ENCODE assay signal across 25 mouse cellular contexts in genomic region chr17:79595996-79596395, GRCm38 (mm10).
"Had no signal": no experiment of that assay in that cellular context is flagged by ENCODE, and none has a peak within 500 bp of the region (broad histone marks: within the 10 kb centered on the region; RNA-seq: fewer than 3 reads in every experiment).

No protein-coding gene starts in this region.

- H3K4me3 ChIP-seq: heart, embryonic 10.5 days; heart, embryonic 12.5 days; hindbrain, embryonic 10.5 days; hindbrain, embryonic 12.5 days; intestine, embryonic 15.5 days; layer of hippocampus, adult 2 months; left cerebral cortex, adult 2 months; limb, embryonic 12.5 days; liver, embryonic 12.5 days had no signal

- H3K9ac ChIP-seq: heart, embryonic 12.5 days; hindbrain, embryonic 12.5 days; hindbrain, embryonic 14.5 days; intestine, embryonic 15.5 days; limb, embryonic 12.5 days; liver, embryonic 12.5 days; liver, embryonic 14.5 days had no signal

- ATAC-seq: hindbrain, embryonic 16.5 days; inflammation-experienced regulatory T-cells, adult 6 months; intestine, embryonic 15.5 days; intestine, postnatal 0 days; liver, embryonic 12.5 days had no signal

- H3K4me1 ChIP-seq: hindbrain, embryonic 10.5 days; limb, embryonic 12.5 days had no signal

- H3K9me3 ChIP-seq: heart, embryonic 10.5 days; heart, embryonic 12.5 days; hindbrain, embryonic 10.5 days; hindbrain, embryonic 12.5 days; intestine, embryonic 15.5 days; limb, embryonic 12.5 days; liver, embryonic 12.5 days had no signal

- H3K36me3 ChIP-seq: heart, embryonic 10.5 days; heart, embryonic 12.5 days; hindbrain, embryonic 10.5 days; hindbrain, embryonic 12.5 days; intestine, embryonic 15.5 days; limb, embryonic 12.5 days; liver, embryonic 12.5 days had no signal

- H3K4me2 ChIP-seq: heart, embryonic 12.5 days; hindbrain, embryonic 12.5 days; hindbrain, embryonic 14.5 days; intestine, embryonic 15.5 days; limb, embryonic 12.5 days; liver, embryonic 12.5 days had no signal

- H3K27me3 ChIP-seq: heart, embryonic 12.5 days; hindbrain, embryonic 12.5 days; intestine, embryonic 15.5 days; limb, embryonic 12.5 days; liver, embryonic 12.5 days had no signal

- H3K27ac ChIP-seq: heart, embryonic 10.5 days; hindbrain, embryonic 10.5 days; hindbrain, embryonic 12.5 days; hindbrain, embryonic 14.5 days; intestine, embryonic 15.5 days; layer of hippocampus, adult 2 months; left cerebral cortex, adult 2 months; limb, embryonic 12.5 days; liver, embryonic 12.5 days; liver, embryonic 14.5 days had no signal

- DNase-seq: gastrocnemius, postnatal 14 days; gastrocnemius, postnatal 36 days; heart, adult 18-20 months; heart, postnatal 10 days; heart, postnatal 4 days; kidney, adult 18-20 months; kidney, adult 8-10 months; kidney, postnatal 10 days; kidney, postnatal 25 days; kidney, postnatal 4 days; liver had no signal
